ENCODE assay signal across 8 mouse cellular contexts in the genomic region with DNA sequence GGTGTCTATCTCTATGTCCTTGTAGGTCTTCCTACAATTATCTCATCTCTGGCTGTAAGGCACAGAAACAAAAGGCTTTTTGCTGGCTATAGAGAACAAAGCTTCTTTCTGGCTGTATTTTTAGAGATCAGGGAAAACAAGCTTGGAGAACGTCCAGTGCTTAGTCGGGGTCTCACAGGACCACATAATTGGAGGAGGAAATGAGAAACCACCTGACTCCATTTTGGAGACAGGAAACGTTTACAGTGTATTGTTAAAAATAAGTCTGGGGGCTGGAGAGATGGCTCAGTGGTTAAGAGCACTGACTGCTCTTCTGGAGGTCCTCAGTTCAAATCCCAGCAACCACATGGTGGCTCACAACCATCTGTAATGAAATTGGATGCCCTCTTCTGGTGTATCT. TPM values are rescaled to one million over a fixed set of nuclear protein-coding genes. Genes with fewer than 3 reads are reported as not detected.
"Had no signal": no experiment of that assay in that cellular context is flagged by ENCODE, and none has a peak within 500 bp of the region (broad histone marks: within the 10 kb centered on the region; RNA-seq: fewer than 3 reads in every experiment).

No protein-coding gene starts in this region.

RNA-seq across cellular contexts. Expression of gene Ly6c1, which starts 6.8 kb away (rescaled TPM):
- total RNA-seq: hematopoietic stem cell, adult 5-6 weeks had no signal

RNA-seq across cellular contexts. Expression of gene Ly6c2, which starts 56.3 kb away (rescaled TPM):
- total RNA-seq: hindbrain, postnatal 0 days had no signal
- polyA plus RNA-seq: heart, embryonic 10.5 days; heart, embryonic 12.5 days; hindbrain, embryonic 11.5 days; hindbrain, embryonic 13.5 days; limb, embryonic 10.5 days; limb, embryonic 12.5 days had no signal

RNA-seq across cellular contexts. Expression of gene Ly6a, which starts 57.6 kb away (rescaled TPM):
- polyA plus RNA-seq: hindbrain, embryonic 13.5 days had no signal
